Mouse (Mus musculus) lung, adult 2 months (tissue): ENCODE results near the gene Plod3.

Experiments used
- CTCF ChIP-seq: fragments of 200-500 bp; IDR thresholded peaks from 2 replicates; pipeline ENCODE4 v1.5.1; 2011; ENCODE audit warnings: mild to moderate bottlenecking, low read length, control low read depth; ENCODE audit not compliant: insufficient read depth
- POLR2A ChIP-seq: fragments of 200-500 bp; IDR thresholded peaks from 2 replicates; pipeline ENCODE4 v1.6.1; 2011; ENCODE audit warnings: low read depth, mild to moderate bottlenecking, control low read depth, low read length, borderline replicate concordance; ENCODE audit errors: extremely low read depth

DNA sequence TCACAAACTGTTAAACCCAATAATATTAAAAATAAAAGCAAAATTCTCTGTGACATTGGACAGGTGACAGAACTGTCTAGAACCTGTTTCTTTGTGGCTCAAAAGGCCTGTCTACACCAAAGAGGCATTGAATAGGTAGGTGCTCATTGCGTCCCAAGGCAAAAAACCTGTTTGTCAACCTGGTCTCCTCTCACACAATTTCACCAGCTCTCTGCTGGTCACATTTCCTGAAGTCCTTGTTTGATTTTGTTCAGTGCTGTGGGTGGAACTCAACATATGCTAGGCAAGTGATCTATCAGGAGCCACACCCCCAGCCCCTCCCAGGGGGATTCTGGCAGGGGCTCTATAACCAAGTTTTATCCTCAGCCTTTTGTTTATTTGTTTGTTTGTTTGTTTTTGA is 29.6 kb upstream of the Plod3 start:
- TF ChIP-seq CTCF: no peak
- TF ChIP-seq POLR2A: no peak
